Mouse (Mus musculus) cerebellum, adult 11-12 months (tissue): ENCODE data around the gene Xrcc5.

ENCODE experiments used
- DNase-seq: peaks from one replicate; pipeline ENCODE4 v3.0.0; 2022

Gene Xrcc5

DNA sequence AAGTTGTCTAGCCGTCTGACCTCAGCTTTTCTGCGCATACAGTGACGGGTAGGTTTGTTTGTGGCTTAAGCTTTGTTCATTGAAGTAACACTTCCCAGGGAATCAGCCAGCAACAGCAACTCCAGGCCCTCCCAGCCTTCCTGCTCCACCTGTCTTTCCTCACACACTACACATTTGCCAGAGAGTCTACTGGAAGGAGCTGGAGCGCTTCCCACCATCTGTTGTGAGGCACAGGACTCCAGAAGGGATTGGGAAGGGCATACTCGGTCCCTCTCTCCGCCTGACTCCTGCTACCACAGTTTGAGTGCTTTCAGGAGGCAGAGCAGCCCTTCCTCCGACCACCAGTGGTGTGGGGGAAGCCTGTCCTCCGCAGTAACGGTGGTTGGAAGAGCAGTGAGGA, 93.4 kb downstream of the Xrcc5 start:
- peak; percentile 91 for DNase-seq

DNA sequence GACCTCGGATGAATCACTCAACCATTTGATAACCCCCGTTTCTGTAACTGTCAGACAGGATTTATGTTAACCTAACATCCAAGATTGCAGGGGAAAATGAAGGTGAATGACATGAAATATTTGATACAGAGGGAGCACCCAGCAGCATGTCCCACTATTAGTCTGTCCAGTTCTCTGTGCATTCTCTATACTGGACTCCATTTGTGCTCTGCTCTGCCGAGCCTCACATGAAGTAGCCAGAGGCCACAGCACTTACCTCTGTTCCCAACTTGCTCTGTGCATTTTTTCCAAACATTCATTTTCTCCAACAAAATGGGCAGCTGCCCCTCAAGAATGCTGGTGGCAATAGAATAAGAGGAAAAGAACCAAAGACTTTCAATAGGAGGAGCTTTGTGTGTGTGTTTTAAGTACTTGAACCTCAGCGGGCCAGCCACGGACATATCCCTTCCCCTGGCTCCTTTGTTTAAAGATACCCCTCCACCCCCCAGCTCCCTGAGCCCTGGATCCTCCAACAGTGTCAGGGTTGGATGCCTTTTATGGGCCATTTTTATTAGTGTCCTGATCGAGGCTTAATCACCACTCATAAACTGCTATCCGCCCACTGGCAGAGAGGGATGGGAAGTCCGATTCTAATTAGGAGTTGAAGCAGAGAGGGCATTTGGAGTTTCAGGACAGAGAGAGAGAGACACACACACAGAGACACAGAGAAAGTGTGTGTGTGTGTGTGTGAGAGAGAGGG, 94.3 kb downstream of the Xrcc5 start:
- no peak for DNase-seq

DNA sequence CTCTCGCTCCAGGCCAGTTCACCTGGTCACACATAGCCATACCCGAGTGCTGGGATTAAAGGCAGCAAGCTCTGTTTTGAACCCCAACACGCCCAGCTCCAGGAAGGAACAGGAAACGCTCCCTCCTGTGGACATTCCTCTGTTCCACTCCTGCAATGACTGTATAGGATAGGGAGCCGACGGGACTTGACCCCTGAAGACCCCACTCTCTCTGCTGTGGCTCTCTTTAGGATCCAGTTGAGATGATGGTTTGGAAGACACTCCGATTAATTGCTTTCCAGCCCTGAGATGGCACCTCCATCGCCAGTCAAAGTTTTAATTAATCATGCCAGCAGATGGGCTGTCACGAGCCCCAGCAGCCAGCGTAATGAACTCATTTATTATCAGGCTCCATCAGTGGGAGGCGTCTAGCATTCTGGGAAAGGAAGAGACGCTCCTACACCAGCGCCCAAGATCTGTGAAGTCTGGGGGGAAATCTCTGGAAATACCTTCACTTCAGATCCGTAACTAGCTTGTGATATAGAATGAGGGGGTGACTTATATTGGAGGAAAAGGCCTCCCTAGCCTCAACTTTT, 99.4 kb downstream of the Xrcc5 start:
- DNase-seq = no peak

DNA sequence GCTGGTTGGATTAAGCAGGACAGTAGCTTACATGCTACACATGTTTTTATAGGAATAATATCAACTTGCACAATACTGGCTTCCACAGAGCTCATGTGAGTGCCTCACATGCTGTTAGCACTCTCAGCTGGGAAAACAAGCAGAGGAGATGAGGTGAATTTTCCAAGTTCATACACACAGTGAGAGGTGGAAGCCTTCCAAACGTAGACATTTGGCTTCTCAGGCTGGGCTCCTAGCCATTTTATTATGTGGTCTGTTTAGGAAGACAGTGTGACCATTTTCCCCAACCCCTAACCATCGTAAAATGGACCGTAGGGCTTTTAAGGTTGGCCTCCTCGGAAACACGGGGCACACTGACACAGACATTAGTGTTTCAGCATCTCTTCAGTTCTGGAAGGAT, 102.7 kb downstream of the Xrcc5 start:
- DNase-seq = peak; percentile 50

DNA sequence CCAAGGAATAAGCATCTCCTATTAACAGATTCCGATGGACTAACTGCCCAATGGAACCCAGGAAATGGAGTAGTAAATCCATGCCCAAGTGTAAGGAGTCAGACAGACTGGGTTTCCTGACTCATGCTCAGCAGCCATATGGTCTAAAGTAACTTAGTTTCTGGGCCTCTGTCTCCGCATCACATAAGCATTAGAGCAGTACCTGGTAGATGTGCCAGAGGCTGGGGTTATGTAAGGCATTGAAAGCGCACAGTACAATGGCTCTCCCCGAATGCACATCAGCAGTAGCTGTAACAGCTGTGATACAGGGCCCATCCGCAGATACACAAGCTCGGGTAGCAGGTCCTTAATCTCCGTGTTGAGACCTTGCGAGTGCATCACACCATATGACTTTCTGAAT, 103.9 kb downstream of the Xrcc5 start:
- no peak for DNase-seq

DNA sequence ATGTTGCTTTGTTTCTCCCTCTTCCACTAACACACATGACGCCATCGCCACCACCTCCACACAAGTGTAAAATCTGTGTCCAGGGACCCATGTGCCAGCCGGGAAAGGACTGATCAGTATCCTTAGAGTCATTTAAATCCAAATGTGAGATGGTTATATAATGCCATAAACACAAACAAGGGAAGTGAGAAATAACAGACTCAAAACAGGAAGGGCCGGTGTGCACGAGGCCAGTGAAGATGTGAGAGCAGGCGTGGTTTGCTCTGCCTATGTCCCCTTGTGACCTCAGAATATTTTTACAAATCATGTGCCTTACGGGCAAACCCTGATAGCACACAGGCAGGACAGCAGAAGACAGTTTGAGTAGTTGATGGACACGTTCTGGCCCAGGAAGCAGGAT, 106.0 kb downstream of the Xrcc5 start:
- DNase-seq = no peak

DNA sequence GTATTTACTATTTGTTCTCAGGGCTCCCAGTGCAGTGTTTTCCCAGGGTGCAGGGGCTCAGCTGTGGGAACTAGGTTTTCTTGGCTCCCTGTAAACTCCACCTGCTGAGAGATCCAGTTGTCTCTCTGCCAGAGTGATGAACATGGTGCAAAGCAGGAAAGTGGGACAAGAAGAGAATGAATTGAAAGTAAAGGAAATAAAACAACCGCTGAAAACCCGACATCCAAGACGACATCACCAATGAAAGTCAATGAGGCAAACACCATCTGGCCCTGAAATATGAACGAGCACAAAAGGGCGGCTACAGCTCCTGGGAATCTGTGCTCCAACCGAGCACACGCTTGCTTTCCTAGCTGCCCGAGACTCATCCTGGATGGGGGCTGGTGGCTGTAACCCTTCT, 106.9 kb downstream of the Xrcc5 start:
- no peak for DNase-seq

DNA sequence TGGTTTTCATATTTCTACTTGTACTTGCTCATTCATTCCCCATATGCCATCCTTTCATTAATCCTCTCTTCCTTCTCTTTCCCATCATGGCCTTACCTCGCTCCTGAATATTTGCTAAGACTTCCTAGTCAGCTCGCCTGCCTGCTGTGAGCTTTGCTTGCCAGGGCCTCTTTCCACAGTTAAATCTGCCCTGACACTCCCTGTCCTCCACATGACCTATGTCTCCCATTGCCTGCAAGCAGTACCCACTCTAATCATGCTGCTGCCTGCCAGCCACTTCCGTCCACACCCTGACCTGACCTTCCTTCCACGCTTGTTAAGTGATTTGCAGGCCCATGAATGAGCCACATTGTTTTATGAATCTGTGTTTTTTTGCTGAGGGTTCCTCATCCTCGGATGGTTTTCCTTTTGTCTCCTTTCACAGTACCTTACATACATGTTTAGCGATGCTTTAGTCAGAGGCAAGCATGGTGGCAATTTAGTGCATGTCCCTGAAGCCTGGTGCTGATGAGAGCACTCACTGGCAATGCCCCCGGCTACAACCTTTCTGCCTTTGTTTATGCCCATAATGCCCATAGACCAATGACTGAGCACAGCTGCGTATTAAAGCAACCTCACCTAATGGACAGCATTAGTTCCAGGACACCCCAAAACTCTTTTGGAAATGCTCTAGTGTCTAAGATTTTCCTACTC, 107.5 kb downstream of the Xrcc5 start:
- no peak for DNase-seq

DNA sequence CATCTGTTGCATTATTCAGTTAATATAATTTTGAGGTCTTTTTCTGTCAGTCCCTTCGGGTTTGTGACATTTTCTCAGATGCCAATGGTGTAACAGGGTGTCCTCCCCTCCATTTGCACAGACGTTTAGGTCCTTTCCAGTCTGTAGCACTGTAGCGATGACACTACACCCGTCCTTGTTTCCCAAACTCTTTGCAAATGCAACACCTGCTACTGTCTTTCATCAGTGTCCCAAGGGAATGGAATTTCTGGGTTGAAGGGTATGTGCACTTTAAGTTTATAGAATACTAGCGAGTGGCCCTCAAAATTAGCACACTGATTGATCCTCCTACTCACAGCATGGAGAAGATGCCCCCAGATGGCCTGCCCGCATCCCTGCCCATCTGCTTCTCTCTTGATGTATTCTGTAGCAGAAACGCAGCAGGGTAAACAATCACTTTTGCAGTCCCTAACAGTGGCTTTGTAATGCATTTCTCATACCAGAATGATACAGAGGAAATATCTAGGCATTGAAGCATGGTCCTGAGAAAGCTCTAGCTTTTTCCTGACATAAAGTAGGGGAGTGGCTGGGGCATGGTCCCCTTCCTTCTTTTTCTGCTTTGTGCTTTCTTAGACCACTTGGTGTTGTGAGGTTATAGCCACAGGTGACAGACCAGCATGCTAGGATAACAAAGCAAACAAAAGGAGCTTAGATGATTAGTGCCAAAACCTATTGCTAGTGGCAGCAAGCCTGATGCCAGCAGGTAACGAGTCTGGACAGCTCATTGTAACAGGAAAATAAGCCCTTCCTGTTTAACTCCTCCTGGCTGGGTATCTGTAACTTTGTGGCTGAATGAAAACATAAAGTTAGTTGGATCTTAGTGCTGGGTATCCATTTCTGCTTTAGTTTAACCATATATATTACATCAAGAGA, 111.8 kb downstream of the Xrcc5 start:
- no peak for DNase-seq

DNA sequence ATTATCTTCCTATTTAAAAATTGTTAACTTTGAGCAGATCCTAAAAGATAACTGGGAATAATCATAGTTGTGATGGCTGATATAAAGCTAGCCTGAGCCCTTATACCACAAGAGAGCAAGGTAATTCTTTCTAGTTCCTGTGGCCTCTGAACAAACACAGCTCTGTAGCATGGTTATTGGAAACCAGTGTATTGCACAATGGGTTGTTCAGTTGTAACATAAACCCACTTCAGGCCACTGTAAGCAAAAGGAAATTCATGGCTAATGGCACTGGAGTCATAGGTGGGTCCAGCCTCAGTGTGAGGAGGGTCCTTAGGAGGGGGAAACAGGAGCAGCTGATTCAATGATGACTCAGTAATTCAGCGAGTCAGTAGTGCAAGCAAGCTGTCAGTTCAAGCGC, 113.0 kb downstream of the Xrcc5 start:
- DNase-seq = no peak

DNA sequence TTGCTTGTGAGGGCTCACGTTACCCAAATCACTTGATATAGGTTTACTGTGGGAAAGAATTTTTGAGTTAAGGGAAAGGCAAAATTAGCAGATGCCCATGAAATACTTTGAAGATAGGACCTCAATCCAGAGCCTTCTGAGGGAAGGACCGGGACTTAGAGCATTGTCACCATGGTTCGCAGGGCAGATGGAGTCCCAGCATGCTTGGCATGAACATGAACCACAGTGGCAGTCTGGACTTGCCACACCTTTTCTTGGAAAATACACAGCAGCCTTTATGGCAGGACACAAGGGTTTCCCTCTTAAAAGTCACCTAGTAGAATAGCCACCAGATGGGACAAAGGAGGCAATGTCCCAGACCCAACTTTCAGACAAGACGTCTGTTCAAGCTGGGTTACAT, 114.9 kb downstream of the Xrcc5 start:
- peak; percentile 82 for DNase-seq

DNA sequence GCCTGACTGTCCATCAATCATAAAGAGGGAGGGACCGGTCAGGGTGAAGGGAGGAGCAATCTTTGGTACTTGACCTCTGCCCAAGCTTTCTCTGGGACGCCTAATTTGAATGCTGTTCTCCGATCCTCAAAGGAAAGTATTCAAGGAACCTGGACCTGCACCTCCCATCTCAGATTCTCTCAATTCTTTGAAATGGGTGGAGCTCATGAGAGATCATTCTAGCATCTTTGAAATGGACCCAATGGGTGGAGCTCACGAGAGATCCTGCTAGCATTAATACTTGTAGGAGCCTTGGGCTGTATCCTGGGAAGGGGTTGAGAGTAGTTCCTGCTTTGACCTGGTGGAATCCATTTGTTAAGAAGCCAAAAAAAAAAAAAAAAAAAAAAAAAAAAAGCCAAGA, 119.2 kb downstream of the Xrcc5 start:
- DNase-seq = no peak

DNA sequence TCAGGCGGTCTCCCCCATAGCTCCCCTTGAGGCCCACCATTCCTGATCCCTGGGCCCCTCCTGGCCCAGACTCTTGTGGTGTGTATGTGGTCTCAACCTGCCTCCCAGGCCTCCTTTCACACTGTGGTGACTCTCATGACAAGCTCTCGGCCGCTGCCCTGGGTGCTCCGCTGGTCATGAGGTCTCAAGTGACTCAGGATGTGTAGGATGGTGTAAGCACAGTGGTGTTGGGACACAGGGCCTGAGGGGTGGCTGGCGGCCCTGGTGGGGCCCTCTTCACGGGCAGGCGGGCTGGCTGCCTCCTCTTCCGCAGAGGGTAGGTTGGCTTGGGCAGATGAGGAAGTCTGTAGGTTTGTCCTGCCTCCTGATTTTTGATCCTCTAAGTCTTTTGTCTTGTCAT, 121.3 kb downstream of the Xrcc5 start:
- no peak for DNase-seq

DNA sequence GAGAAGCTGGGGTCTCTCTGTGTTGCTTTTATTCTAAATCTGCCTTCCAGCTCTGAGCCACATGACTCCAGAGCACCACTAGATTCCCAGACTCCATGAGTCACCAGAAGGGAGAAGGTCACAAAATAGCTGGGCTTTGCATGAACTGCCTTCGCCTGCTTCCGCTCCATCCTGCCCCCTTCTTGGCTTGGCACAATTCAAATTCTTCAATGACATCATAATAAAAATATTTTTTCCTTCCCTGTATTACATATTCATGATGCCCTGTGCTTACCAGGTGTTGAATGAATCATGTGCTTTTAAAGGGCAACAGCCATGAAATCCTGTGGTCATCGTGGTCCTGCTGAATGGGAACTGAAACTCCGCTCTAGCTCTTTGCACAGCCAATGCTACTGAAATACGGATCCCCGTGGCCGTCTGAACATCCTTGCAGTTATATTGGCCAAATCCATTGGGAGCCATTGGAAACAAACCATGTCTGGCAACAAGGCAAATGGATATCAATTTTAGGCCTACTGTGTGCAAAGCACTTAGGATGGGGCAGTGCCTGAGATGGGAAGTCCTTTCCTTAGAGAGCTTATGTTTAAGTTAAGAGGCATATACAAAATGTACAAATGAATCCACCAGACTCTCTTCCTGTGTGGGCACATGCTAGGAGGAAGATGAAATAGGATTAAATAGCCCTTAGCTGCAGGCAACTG, 122.0 kb downstream of the Xrcc5 start:
- no peak for DNase-seq

DNA sequence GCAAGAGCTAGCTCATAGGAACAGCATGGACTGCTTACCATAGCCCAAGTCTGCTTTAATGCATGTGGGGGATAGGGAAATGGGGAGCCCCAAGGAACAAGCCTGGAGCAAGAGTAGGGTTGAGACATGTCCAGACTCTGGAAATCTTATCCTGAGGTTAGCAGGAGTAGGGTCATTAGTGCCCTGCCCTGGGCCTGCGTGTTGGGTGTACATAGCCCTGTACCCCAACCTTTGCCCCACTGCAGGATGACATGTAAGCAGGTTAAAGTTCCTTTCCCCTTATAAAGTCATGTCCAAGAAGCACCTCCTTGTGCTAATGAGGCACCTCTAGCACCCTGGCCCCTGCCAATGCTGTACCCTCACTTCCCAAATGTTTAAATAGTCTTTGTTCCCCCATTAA, 125.4 kb downstream of the Xrcc5 start:
- no peak for DNase-seq

DNA sequence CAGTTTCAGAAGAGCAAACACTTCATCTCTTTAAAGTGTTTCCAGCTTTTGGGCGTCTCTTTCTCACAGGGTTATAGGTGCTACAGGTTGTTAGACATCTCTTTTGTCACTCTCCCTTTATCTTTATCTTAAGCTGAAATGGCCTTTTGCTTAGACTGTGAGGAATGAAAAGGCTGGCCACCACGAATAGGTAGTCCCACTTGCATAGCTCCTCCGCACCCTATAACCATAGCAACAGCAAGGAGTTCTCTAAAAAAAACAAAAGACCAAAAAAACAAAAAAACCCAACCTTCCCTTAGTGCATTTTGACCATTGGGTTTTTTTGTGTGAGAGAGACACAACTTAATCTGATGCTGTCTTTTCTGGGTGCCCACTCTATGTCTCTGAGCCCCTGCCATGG, 127.3 kb downstream of the Xrcc5 start:
- no peak for DNase-seq

DNA sequence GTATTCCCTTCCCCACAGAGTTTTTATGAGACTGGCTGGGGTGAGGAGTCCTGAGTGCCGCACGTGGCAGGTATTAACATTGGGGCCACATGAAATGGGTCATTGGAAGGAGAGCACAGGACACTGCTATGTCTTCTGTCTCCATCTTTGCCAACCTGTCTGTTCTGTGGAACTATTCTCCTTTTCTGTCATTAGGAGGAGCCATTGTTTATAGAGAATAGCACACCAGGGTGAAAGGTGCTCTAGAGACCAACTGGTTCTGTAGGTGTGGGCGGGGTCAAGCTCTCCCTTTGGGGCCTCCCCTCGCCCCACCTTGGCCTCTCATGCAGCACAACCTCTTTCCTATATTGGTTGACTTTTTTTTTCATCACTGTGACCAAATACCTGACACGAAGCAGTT, 129.7 kb downstream of the Xrcc5 start:
- DNase-seq = no peak

DNA sequence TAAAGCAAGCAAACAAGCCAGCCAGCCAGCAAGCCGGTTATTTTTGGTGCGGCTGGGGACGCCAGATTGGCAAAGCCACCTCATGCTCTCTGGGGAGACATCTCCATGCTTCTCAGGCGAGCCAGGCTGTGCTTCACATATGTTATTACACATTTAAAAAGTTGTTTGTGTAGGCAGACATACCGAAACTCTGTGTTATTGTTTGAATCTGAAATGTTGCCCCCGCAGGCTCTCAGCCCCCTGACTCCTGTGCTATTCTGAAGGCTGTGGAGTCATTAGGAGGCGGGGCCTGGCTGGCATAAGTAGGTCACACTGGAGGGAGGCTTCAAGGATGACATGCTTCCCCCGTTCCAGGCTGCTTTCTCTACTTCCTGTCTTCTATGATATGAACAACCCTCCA, 131.9 kb downstream of the Xrcc5 start:
- peak; percentile 53 for DNase-seq

DNA sequence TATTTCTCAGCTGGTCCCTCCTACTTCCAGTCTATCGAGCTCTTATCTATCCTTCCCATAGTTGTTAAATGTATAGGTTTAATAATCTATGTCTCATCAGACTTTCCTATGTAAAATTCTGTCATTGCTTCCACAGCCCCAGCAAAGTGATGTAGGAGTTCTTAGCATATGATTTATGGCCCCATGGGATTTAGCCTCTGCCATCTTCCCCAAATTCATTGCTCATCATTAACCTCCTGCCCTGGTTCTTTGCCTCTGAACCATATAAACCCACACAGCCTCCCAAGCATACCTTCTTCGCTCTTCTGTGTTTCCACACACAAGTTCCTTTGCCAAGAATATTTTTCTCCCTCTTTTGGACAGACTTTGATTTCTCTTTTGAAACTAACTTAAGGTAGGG, 135.5 kb downstream of the Xrcc5 start:
- DNase-seq = no peak
